Mouse (Mus musculus): ENCODE data around the gene Trhr2. TPM values are rescaled to one million over a fixed set of nuclear protein-coding genes. Genes with fewer than 3 reads are reported as not detected.

The Trhr2 gene
- polyA plus RNA-seq, 1 experiment from 2014 or later, result 0.20 TPM

DNA sequence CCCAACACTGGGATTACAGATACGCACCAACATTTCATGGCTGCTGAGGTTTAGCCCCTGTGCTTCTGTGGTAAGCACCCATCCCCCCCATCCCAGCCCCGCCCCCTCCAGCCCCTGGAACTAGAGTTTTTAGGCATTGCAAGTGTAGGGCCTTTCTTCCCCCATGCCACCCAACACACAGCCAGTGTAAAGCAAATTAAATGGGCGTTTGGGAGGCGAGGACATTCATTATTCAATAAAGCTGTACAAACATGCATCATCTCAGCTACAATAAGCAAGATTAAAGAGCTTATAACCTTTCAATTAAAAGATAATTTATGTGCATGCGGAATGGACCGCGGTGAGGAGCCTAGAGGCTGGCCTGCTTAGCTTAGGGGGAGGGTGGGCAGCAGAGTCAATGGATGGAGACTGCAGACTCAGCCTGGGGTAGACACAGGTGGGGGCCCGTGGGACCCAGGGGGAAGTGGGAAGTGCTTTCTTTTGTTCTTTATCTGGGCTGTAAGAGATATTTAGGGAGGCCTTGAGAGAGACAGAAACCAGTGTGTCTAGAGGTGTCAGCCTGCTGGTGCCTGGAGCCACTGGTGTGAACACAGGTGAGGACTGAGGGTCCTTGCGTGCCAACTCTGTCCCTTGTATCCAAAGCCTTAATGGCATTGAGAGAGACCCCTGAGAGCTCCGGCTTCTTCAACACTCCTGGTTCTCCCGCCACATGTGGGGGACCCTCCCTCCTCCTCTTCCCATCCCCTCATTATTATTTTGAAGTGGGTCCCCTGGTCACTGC lies 10.0 kb downstream of the Trhr2 start:
- Histone ChIP-seq H3K9me3 (replicated peaks) (no peaks in the 10 kb centered on the region), H3K36me3 (no peaks in the 10 kb centered on the region), H3K27ac (replicated peaks) (no peak overlapping the region), H3K27me3 (0 out of 2 replicates have a peak, but pooled peaks cover 3% of the 10 kb centered on the region), H3K4me3 (replicated peaks) (no peak overlapping the region), H3K4me1 (peaks cover 11% of the 10 kb centered on the region), H3K4me2 (replicated peaks) (no peak overlapping the region), H3K9ac (no peak overlapping the region)
- ATAC-seq (ENCODE audit: insufficient number of reproducible peaks, low FRiP score, low TSS enrichment, low read depth), result no peak
- WGBS, result 32% methylated on average over 11 of the region's 11 CpGs

DNA sequence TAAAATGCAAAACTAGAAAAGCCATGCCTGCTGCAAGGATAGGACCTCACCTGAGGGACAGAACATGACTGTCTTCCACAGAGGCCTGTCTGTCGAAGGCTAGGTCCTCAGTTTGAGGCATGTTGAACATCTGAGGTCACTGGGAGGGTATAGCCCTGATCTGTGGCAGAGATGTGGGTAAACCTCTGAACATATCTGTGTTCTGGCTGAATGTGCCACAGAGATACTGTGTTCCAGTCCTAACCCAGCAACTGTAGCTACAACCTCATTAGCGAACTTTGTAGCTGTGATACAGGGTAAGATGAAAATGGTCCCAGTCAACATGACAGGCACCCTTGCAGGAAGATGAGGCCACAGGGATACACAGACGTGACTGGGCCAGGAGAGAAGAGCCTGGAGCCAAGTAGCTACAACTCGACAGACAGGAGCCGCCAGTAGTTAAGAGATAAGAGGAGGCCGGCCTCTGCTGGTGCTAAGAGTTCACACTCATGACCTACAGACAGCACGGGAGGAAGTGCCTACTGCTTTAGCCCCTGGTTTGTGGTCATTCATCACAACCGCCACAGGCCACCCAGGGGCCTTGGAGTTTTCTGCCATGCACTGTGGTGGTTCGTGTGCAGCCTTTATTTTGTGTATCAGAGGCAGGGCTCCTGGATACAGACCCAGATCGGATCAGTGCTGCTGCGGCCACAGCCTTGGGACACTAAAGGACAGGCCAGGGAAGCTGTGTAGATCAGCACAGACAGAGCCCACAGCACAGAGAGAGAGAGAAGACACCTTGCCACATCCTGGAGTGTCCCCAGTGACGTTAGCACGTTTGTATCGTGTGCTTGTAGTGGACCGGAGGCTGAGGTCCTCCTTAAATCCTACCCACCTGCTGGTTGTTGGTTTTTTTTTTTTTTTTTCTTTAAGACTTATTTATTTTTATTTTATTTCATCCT lies 10.9 kb downstream of the Trhr2 start:
- H3K4me1 ChIP-seq, result peaks cover 18% of the 10 kb centered on the region
- H3K27me3 ChIP-seq, result peaks cover 3% of the 10 kb centered on the region; the same call in 1 of the 2 replicates
- no peak for ATAC-seq (ENCODE audit: insufficient number of reproducible peaks, low FRiP score, low TSS enrichment, low read depth)
- H3K36me3 ChIP-seq, result no peaks in the 10 kb centered on the region
- no peak overlapping the region for H3K4me3 ChIP-seq (replicated peaks)
- H3K4me2 ChIP-seq (replicated peaks), result no peak overlapping the region
- no peak overlapping the region for H3K9ac ChIP-seq
- WGBS, result 39% methylated on average over 15 of the region's 15 CpGs
- H3K27ac ChIP-seq (replicated peaks), result no peak overlapping the region
- H3K9me3 ChIP-seq (replicated peaks), result no peaks in the 10 kb centered on the region

DNA sequence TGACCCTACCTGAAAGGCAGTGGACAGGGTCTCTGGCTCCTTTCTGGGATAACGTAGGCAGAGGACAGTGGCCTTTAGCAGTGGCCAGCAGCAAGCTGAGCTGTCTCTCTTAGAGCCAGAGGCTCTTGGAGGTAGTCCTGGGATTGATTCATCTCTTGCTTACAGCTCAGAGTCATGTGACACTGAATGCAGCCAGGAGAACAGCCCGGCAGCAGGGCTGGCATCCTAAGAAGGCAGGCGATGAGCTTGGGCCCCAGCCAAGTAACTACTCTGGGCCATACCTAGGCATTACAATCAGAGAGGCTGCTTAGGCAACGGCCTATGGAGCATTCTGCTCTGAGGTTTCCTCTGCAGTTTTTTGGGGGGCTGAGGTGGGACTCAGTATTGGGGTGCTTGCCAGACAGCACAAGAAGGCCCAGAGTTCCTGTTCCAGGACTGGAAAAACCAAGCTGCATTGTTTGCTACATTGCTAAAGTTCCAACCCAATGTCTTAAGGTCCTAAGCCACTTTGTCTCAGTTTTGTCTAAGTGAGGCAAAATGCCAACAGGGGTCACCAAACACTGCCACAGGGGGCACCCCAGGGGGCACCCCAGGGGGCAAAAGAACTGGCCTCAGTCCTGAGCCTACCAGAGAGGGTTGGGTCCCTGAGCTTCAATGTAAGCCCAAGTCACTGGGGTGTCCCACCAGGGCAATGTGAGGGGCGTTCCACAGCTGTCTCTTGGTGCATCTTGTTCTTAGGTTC lies 12.6 kb downstream of the Trhr2 start:
- 63% methylated on average over 5 of the region's 5 CpGs for WGBS
- no peaks in the 10 kb centered on the region for H3K36me3 ChIP-seq
- no peak overlapping the region for H3K27ac ChIP-seq (replicated peaks)
- ATAC-seq (ENCODE audit: insufficient number of reproducible peaks, low FRiP score, low TSS enrichment, low read depth), result no peak
- no peak overlapping the region for H3K4me2 ChIP-seq (replicated peaks)
- H3K4me3 ChIP-seq (replicated peaks), result no peak overlapping the region
- H3K4me1 ChIP-seq, result peaks cover 33% of the 10 kb centered on the region
- no peak overlapping the region for H3K9ac ChIP-seq
- H3K9me3 ChIP-seq (replicated peaks), result no peaks in the 10 kb centered on the region
- H3K27me3 ChIP-seq, result peaks cover 11% of the 10 kb centered on the region; the same call in 1 of the 2 replicates

DNA sequence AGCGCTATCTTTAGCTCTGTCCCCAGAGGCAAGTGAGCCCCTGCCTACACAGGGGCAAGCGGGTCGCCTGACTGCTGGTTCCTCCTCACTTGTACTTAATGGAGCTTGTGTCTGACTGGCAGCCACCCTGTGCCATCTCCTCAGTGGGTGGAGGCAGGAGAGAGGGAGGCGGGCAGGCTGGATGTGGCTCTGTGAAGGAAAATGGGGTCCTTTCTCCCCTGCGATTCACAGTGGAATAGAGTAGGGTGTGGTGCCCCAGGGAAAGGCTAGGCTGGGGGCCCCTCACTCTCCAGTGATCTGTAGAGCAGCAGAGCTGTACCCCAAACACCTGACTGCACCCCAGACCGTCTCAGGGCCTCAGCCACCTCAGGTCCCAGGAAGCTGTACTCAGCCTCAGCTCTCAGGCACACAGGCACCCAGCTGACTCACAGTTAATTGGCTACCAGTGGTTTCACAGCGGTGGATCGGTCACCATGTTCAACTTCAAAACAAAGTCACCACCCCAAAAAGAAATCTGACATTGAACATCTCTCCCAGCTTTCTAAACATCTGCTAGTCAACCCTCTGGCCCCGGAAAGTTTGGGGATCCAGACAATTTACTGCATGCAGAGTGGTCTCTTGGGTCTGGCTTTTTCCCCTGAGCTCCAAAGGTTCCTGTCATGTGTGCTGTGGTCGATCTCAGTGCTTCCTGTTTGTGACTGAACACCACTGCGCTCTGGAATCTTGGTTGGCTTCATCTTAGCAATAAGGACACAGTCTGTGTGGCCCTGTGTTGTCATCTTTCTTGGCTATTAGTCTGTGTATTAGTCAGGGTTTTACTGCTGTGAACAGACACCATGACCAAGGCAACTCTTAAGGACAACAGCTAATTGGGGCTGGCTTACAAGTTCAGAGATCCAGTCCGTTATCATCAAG lies 15.1 kb downstream of the Trhr2 start:
- WGBS, result 37% methylated on average over 12 of the region's 12 CpGs
- H3K4me2 ChIP-seq (replicated peaks), result no peak overlapping the region

DNA sequence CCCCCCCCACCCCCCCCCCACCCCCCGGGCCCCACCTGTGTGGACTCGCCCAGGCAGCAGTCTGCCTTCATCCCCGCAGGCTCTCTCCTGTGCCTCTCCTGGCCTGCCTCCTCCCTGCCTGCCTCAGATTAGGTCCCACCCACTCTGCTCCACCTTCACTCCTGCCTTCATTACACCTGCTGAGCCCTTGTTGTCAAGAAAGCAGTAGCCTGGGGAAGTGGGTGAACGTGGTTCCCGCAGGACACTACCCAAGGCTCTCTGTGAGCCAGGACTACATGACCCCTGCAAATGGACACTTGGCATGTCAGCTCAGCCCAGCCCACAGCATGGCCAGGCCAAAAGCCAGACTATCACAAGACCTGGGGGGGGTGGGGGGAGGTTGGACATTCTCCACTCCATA lies 16.3 kb downstream of the Trhr2 start:
- ATAC-seq (ENCODE audit: insufficient number of reproducible peaks, low FRiP score, low TSS enrichment, low read depth), result peak; percentile 55; the same call in 1 of the 2 replicates
- 2% methylated on average over 2 of the region's 5 CpGs for WGBS

More for the DNA sequence above, 15.1 kb downstream of the Trhr2 start:
- H3K27ac ChIP-seq (replicated peaks), result no peak overlapping the region
- no peak overlapping the region for H3K9ac ChIP-seq
- no peak for ATAC-seq (ENCODE audit: insufficient number of reproducible peaks, low FRiP score, low TSS enrichment, low read depth)
- peaks cover 47% of the 10 kb centered on the region for H3K4me1 ChIP-seq
- H3K27me3 ChIP-seq, result peaks cover 11% of the 10 kb centered on the region; the same call in 1 of the 2 replicates
- no peaks in the 10 kb centered on the region for H3K36me3 ChIP-seq
- H3K4me3 ChIP-seq (replicated peaks), result no peak overlapping the region
- H3K9me3 ChIP-seq (replicated peaks), result no peaks in the 10 kb centered on the region

DNA sequence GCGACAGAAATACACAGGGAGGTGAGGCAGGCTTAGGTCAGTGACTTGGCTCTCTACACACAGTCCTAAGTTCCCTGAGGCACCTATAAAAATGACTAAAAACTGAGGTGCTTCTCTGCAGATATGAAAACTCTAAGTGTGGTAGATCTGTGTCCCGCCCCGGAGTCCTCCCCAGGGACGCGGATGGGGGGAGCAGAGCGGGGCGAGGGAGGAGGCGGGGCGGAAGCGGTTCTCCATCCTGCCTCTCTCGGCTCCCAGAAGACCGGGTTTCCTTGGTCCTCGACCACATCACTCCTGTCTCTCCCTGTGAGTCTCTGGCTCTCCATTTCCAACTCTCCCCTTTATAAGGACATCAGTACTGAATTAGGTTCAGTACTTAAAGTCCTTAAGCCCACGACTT lies 16.8 kb downstream of the Trhr2 start:
- Histone ChIP-seq H3K9ac (no peak overlapping the region), H3K4me2 (replicated peaks) (peak overlapping the region; percentile 51), H3K4me1 (peaks cover 38% of the 10 kb centered on the region), H3K9me3 (replicated peaks) (no peaks in the 10 kb centered on the region), H3K36me3 (no peaks in the 10 kb centered on the region), H3K4me3 (replicated peaks) (peak overlapping the region; percentile 31), H3K27me3 (peaks cover 16% of the 10 kb centered on the region; the same call in 1 of the 2 replicates), H3K27ac (replicated peaks) (peak overlapping the region; percentile 51)
- 0 out of 2 replicates have a peak, but pooled peaks have one; percentile 27 for ATAC-seq (ENCODE audit: insufficient number of reproducible peaks, low FRiP score, low TSS enrichment, low read depth)
- under 1% methylated on average over 14 of the region's 14 CpGs for whole genome bisulfite sequencing

More for the DNA sequence above, 16.3 kb downstream of the Trhr2 start:
- Histone ChIP-seq H3K9me3 (replicated peaks) (no peaks in the 10 kb centered on the region), H3K27me3 (peaks cover 11% of the 10 kb centered on the region; the same call in 1 of the 2 replicates), H3K9ac (no peak overlapping the region), H3K4me3 (replicated peaks) (no peak overlapping the region), H3K36me3 (no peaks in the 10 kb centered on the region), H3K4me2 (replicated peaks) (no peak overlapping the region), H3K4me1 (peaks cover 40% of the 10 kb centered on the region), H3K27ac (replicated peaks) (no peak overlapping the region)

DNA sequence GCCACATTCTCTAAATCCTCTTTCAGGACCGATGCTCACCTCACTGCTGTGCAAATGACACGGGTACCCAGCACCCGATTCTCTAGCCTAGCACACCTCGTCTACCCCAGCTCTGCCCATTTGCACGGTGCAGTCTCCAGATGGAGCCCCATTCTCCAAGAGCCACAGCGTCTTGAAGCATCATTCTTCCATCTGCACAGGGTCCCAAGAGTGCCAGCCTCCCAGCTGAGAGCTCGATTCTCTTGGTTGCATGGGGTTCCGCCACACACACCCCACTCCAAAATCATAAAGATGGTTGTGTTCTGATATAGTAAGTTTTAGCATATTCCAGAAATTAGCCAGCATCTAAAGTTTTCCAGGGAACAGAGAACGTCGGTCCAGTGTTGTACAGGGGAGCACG lies 17.2 kb downstream of the Trhr2 start:
- Histone ChIP-seq H3K9ac (no peak overlapping the region), H3K27me3 (peaks cover 19% of the 10 kb centered on the region), H3K27ac (replicated peaks) (peak overlapping the region; percentile 51), H3K4me1 (peaks cover 38% of the 10 kb centered on the region), H3K4me2 (replicated peaks) (peak overlapping the region; percentile 51), H3K9me3 (replicated peaks) (no peaks in the 10 kb centered on the region), H3K36me3 (no peaks in the 10 kb centered on the region), H3K4me3 (replicated peaks) (peak overlapping the region; percentile 31)
- ATAC-seq (ENCODE audit: insufficient number of reproducible peaks, low FRiP score, low TSS enrichment, low read depth), result peak; percentile 17; the same call in 1 of the 2 replicates
- WGBS, result 5% methylated on average over 11 of the region's 11 CpGs

DNA sequence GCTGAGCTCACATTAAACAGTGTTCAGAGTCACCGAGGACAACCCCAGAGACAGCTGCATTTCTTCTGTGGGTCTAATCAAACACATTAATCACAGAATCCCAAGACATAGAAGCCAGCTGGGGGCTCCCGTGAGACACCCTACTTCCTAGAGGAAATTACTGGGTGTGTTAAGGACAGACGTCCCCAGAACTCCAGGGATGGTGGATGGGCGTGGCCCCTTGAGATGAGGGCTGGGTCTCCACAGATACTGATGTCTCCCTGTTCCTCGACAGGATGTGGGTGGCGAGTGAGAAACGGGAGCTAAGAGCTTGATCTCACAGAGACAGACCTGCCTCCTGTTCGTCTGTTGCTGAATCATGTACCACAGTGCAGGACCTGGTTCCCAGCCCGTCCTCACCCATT lies 17.7 kb downstream of the Trhr2 start:
- peaks cover 38% of the 10 kb centered on the region for H3K4me1 ChIP-seq
- no peak overlapping the region for H3K9ac ChIP-seq
- H3K4me2 ChIP-seq (replicated peaks), result peak overlapping the region; percentile 51
- no peaks in the 10 kb centered on the region for H3K36me3 ChIP-seq
- H3K4me3 ChIP-seq (replicated peaks), result peak overlapping the region; percentile 31
- H3K9me3 ChIP-seq (replicated peaks), result no peaks in the 10 kb centered on the region
- 2% methylated on average over 9 of the region's 9 CpGs for WGBS
- peak overlapping the region; percentile 51 for H3K27ac ChIP-seq (replicated peaks)
- peaks cover 24% of the 10 kb centered on the region for H3K27me3 ChIP-seq
- ATAC-seq (ENCODE audit: insufficient number of reproducible peaks, low FRiP score, low TSS enrichment, low read depth), result no peak

DNA sequence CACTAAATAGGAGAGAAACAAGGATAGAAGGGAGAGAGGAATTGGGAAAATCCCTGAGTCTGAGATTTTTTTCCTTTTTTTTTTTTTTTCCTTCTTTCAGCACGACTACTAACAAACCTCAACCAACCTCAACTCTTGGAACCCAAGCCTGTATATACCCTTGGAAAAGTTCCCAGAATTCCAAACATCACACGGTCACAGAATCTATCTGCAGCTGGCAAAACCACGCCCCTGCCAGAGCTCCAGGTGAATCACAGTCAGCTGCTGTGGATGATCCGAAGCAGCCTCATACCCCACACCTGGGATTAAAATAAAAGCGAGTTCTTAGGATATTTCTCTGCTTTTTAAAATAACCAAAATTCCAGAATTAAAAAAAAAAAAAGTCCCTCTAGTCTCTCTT lies 18.2 kb downstream of the Trhr2 start:
- no peak overlapping the region for H3K4me2 ChIP-seq (replicated peaks)
- H3K9ac ChIP-seq, result no peak overlapping the region
- H3K27ac ChIP-seq (replicated peaks), result no peak overlapping the region
- H3K36me3 ChIP-seq, result no peaks in the 10 kb centered on the region
- 17% methylated on average over 5 of the region's 5 CpGs for WGBS
- peaks cover 29% of the 10 kb centered on the region for H3K27me3 ChIP-seq
- H3K9me3 ChIP-seq (replicated peaks), result no peaks in the 10 kb centered on the region
- peaks cover 36% of the 10 kb centered on the region for H3K4me1 ChIP-seq
- ATAC-seq (ENCODE audit: insufficient number of reproducible peaks, low FRiP score, low TSS enrichment, low read depth), result no peak
- no peak overlapping the region for H3K4me3 ChIP-seq (replicated peaks)

DNA sequence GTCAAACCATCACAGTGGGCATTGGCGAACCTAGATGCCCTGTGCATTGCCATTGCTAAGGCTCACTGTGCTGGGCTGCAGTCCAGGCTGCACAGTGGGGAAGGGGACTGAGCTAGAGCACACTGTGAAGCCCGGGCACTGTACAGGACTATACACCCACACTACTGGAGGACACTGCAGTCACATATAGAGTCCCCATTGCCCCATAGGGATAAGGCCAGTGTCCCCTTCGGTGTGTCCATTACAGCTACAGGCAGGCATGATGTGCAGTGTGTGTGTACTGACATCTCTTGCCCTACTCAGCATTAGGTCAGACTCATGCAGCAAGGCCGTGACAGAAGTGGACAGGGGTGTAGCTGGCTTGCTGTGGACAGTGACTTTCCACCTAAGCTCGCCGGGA lies 18.8 kb downstream of the Trhr2 start:
- Histone ChIP-seq H3K27me3 (peaks cover 32% of the 10 kb centered on the region), H3K27ac (replicated peaks) (no peak overlapping the region), H3K4me2 (replicated peaks) (no peak overlapping the region), H3K9ac (no peak overlapping the region), H3K9me3 (replicated peaks) (no peaks in the 10 kb centered on the region), H3K4me1 (peaks cover 39% of the 10 kb centered on the region), H3K36me3 (no peaks in the 10 kb centered on the region), H3K4me3 (replicated peaks) (no peak overlapping the region)
- 83% methylated on average over 6 of the region's 6 CpGs for WGBS
- no peak for ATAC-seq (ENCODE audit: insufficient number of reproducible peaks, low FRiP score, low TSS enrichment, low read depth)

Data from embryonic facial prominence, embryonic 15.5 days (tissue).